Mouse (Mus musculus): ENCODE results near the gene Ncam1. TPM values are rescaled to one million over a fixed set of nuclear protein-coding genes. Genes with fewer than 3 reads are reported as not detected.
A peak's percentile ranks its signal among the peaks of the same experiment; 100 is the strongest.

Gene Ncam1
- polyA plus RNA-seq, 1 experiment from 2014 or later, result 51.2 TPM

GRCm38 (mm10) chr9:49746176-49746575 is 52.5 kb downstream of the Ncam1 start:
- H3K36me3 ChIP-seq (replicated peaks; ENCODE audit: control insufficient read depth, insufficient read depth, low read depth, low read length), result no peaks in the 10 kb centered on the region
- no peaks in the 10 kb centered on the region for H3K4me1 ChIP-seq (ENCODE audit: control insufficient read depth, insufficient read depth, low read length)
- H3K27me3 ChIP-seq (ENCODE audit: control insufficient read depth, insufficient read depth, low read length), result no peaks in the 10 kb centered on the region
- H3K4me2 ChIP-seq (ENCODE audit: low read depth, low read length), result no peak overlapping the region
- WGBS, result 86% methylated on average over 2 of the region's 2 CpGs
- H3K9me3 ChIP-seq (replicated peaks; ENCODE audit: control insufficient read depth, low read length), result no peaks in the 10 kb centered on the region
- no peak overlapping the region for H3K9ac ChIP-seq (replicated peaks; ENCODE audit: low read length)
- no peak overlapping the region for H3K4me3 ChIP-seq (ENCODE audit: low read depth, low read length)
- ATAC-seq (replicated peaks; ENCODE audit: insufficient number of reproducible peaks, low FRiP score, low TSS enrichment, low read depth) (no peak), DNase-seq (ENCODE audit: low spot score) (no peak)
- no peak overlapping the region for H3K27ac ChIP-seq (replicated peaks; ENCODE audit: low read depth, low read length)

GRCm38 (mm10) chr9:49745696-49746095 is 53.0 kb downstream of the Ncam1 start:
- Histone ChIP-seq H3K4me1 (ENCODE audit: control insufficient read depth, insufficient read depth, low read length) (no peaks in the 10 kb centered on the region), H3K4me3 (ENCODE audit: low read depth, low read length) (no peak overlapping the region), H3K27ac (replicated peaks; ENCODE audit: low read depth, low read length) (no peak overlapping the region), H3K27me3 (ENCODE audit: control insufficient read depth, insufficient read depth, low read length) (no peaks in the 10 kb centered on the region), H3K36me3 (replicated peaks; ENCODE audit: control insufficient read depth, insufficient read depth, low read depth, low read length) (no peaks in the 10 kb centered on the region), H3K9me3 (replicated peaks; ENCODE audit: control insufficient read depth, low read length) (no peaks in the 10 kb centered on the region), H3K4me2 (ENCODE audit: low read depth, low read length) (no peak overlapping the region), H3K9ac (replicated peaks; ENCODE audit: low read length) (no peak overlapping the region)
- DNase-seq (ENCODE audit: low spot score) (peak; percentile 28), ATAC-seq (replicated peaks; ENCODE audit: insufficient number of reproducible peaks, low FRiP score, low TSS enrichment, low read depth) (no peak)
- 58% methylated on average over 4 of the region's 4 CpGs for WGBS

GRCm38 (mm10) chr9:49744286-49744685 is 54.4 kb downstream of the Ncam1 start:
- ATAC-seq (replicated peaks; ENCODE audit: insufficient number of reproducible peaks, low FRiP score, low TSS enrichment, low read depth) (no peak), DNase-seq (ENCODE audit: low spot score) (no peak)
- Histone ChIP-seq H3K9ac (replicated peaks; ENCODE audit: low read length) (no peak overlapping the region), H3K27ac (replicated peaks; ENCODE audit: low read depth, low read length) (no peak overlapping the region), H3K4me1 (ENCODE audit: control insufficient read depth, insufficient read depth, low read length) (no peaks in the 10 kb centered on the region), H3K4me2 (ENCODE audit: low read depth, low read length) (no peak overlapping the region), H3K27me3 (ENCODE audit: control insufficient read depth, insufficient read depth, low read length) (no peaks in the 10 kb centered on the region), H3K36me3 (replicated peaks; ENCODE audit: control insufficient read depth, insufficient read depth, low read depth, low read length) (no peaks in the 10 kb centered on the region), H3K9me3 (replicated peaks; ENCODE audit: control insufficient read depth, low read length) (no peaks in the 10 kb centered on the region), H3K4me3 (ENCODE audit: low read depth, low read length) (no peak overlapping the region)
- WGBS, result 71% methylated on average over 2 of the region's 2 CpGs

- WGBS, result 87% methylated on average over 6 of the region's 6 CpGs
- no peaks in the 10 kb centered on the region for H3K4me1 ChIP-seq (ENCODE audit: control insufficient read depth, insufficient read depth, low read length)
- DNase-seq (ENCODE audit: low spot score) (no peak), ATAC-seq (replicated peaks; ENCODE audit: insufficient number of reproducible peaks, low FRiP score, low TSS enrichment, low read depth) (no peak)
- H3K36me3 ChIP-seq (replicated peaks; ENCODE audit: control insufficient read depth, insufficient read depth, low read depth, low read length), result no peaks in the 10 kb centered on the region
- H3K4me2 ChIP-seq (ENCODE audit: low read depth, low read length), result no peak overlapping the region
- H3K9ac ChIP-seq (replicated peaks; ENCODE audit: low read length), result no peak overlapping the region
- H3K4me3 ChIP-seq (ENCODE audit: low read depth, low read length), result no peak overlapping the region
- no peak overlapping the region for H3K27ac ChIP-seq (replicated peaks; ENCODE audit: low read depth, low read length)
- H3K9me3 ChIP-seq (replicated peaks; ENCODE audit: control insufficient read depth, low read length), result no peaks in the 10 kb centered on the region
- H3K27me3 ChIP-seq (ENCODE audit: control insufficient read depth, insufficient read depth, low read length), result no peaks in the 10 kb centered on the region
Observed at GRCm38 (mm10) chr9:49739935-49740334, 58.8 kb downstream of the Ncam1 start.

GRCm38 (mm10) chr9:49738546-49738945 is 60.2 kb downstream of the Ncam1 start:
- ATAC-seq (replicated peaks; ENCODE audit: insufficient number of reproducible peaks, low FRiP score, low TSS enrichment, low read depth) (no peak), DNase-seq (ENCODE audit: low spot score) (no peak)
- WGBS, result 76% methylated on average over 1 of the region's 1 CpGs
- H3K27ac ChIP-seq (replicated peaks; ENCODE audit: low read depth, low read length), result no peak overlapping the region
- H3K4me1 ChIP-seq (ENCODE audit: control insufficient read depth, insufficient read depth, low read length), result no peaks in the 10 kb centered on the region
- no peak overlapping the region for H3K4me2 ChIP-seq (ENCODE audit: low read depth, low read length)
- H3K27me3 ChIP-seq (ENCODE audit: control insufficient read depth, insufficient read depth, low read length), result no peaks in the 10 kb centered on the region
- no peak overlapping the region for H3K4me3 ChIP-seq (ENCODE audit: low read depth, low read length)
- no peaks in the 10 kb centered on the region for H3K36me3 ChIP-seq (replicated peaks; ENCODE audit: control insufficient read depth, insufficient read depth, low read depth, low read length)
- no peaks in the 10 kb centered on the region for H3K9me3 ChIP-seq (replicated peaks; ENCODE audit: control insufficient read depth, low read length)
- no peak overlapping the region for H3K9ac ChIP-seq (replicated peaks; ENCODE audit: low read length)

GRCm38 (mm10) chr9:49737166-49737565 is 61.6 kb downstream of the Ncam1 start:
- ATAC-seq (replicated peaks; ENCODE audit: insufficient number of reproducible peaks, low FRiP score, low TSS enrichment, low read depth), result no peak
- Histone ChIP-seq H3K27ac (replicated peaks; ENCODE audit: low read depth, low read length) (no peak overlapping the region), H3K9ac (replicated peaks; ENCODE audit: low read length) (no peak overlapping the region), H3K36me3 (replicated peaks; ENCODE audit: control insufficient read depth, insufficient read depth, low read depth, low read length) (no peaks in the 10 kb centered on the region), H3K4me2 (ENCODE audit: low read depth, low read length) (no peak overlapping the region), H3K27me3 (ENCODE audit: control insufficient read depth, insufficient read depth, low read length) (no peaks in the 10 kb centered on the region), H3K4me1 (ENCODE audit: control insufficient read depth, insufficient read depth, low read length) (no peaks in the 10 kb centered on the region), H3K4me3 (ENCODE audit: low read depth, low read length) (no peak overlapping the region), H3K9me3 (replicated peaks; ENCODE audit: control insufficient read depth, low read length) (no peaks in the 10 kb centered on the region)
- DNase-seq (ENCODE audit: low spot score), result no peak
- 93% methylated on average over 6 of the region's 6 CpGs for WGBS

- no peak overlapping the region for H3K27ac ChIP-seq (replicated peaks; ENCODE audit: low read depth, low read length)
- WGBS, result 90% methylated on average over 7 of the region's 7 CpGs
- no peak overlapping the region for H3K4me3 ChIP-seq (ENCODE audit: low read depth, low read length)
- ATAC-seq (replicated peaks; ENCODE audit: insufficient number of reproducible peaks, low FRiP score, low TSS enrichment, low read depth) (no peak), DNase-seq (ENCODE audit: low spot score) (no peak)
- H3K9me3 ChIP-seq (replicated peaks; ENCODE audit: control insufficient read depth, low read length), result no peaks in the 10 kb centered on the region
- no peaks in the 10 kb centered on the region for H3K36me3 ChIP-seq (replicated peaks; ENCODE audit: control insufficient read depth, insufficient read depth, low read depth, low read length)
- H3K27me3 ChIP-seq (ENCODE audit: control insufficient read depth, insufficient read depth, low read length), result no peaks in the 10 kb centered on the region
- no peaks in the 10 kb centered on the region for H3K4me1 ChIP-seq (ENCODE audit: control insufficient read depth, insufficient read depth, low read length)
- H3K9ac ChIP-seq (replicated peaks; ENCODE audit: low read length), result no peak overlapping the region
- no peak overlapping the region for H3K4me2 ChIP-seq (ENCODE audit: low read depth, low read length)
Observed at GRCm38 (mm10) chr9:49734348-49735007, 64.2 kb downstream of the Ncam1 start.

GRCm38 (mm10) chr9:49733726-49734125 is 65.0 kb downstream of the Ncam1 start:
- H3K4me3 ChIP-seq (ENCODE audit: low read depth, low read length), result no peak overlapping the region
- no peaks in the 10 kb centered on the region for H3K9me3 ChIP-seq (replicated peaks; ENCODE audit: control insufficient read depth, low read length)
- H3K36me3 ChIP-seq (replicated peaks; ENCODE audit: control insufficient read depth, insufficient read depth, low read depth, low read length), result no peaks in the 10 kb centered on the region
- no peak overlapping the region for H3K9ac ChIP-seq (replicated peaks; ENCODE audit: low read length)
- H3K27me3 ChIP-seq (ENCODE audit: control insufficient read depth, insufficient read depth, low read length), result no peaks in the 10 kb centered on the region
- no peak for ATAC-seq (replicated peaks; ENCODE audit: insufficient number of reproducible peaks, low FRiP score, low TSS enrichment, low read depth)
- no peaks in the 10 kb centered on the region for H3K4me1 ChIP-seq (ENCODE audit: control insufficient read depth, insufficient read depth, low read length)
- H3K27ac ChIP-seq (replicated peaks; ENCODE audit: low read depth, low read length), result no peak overlapping the region
- WGBS, result 85% methylated on average over 5 of the region's 5 CpGs
- H3K4me2 ChIP-seq (ENCODE audit: low read depth, low read length), result no peak overlapping the region
- DNase-seq (ENCODE audit: low spot score), result no peak
